Mouse (Mus musculus): Measurements from ENCODE around the gene Fgfr4. TPM values are rescaled to one million over a fixed set of nuclear protein-coding genes. Genes with fewer than 3 reads are reported as not detected.

Fgfr4 gene
- polyA plus RNA-seq, 1 experiment from 2014 or later: 2.0 TPM

Other genes with a start within 250 kb of the Fgfr4 start
- 7.8 and 8.4 TPM in 2 replicates for gene Unc5a, start 203.2 kb upstream of the Fgfr4 start, polyA plus RNA-seq (2015; fragmentation: Nextera tagmentation; extraction: Ambion mirVana)
- gene Hk3, start 131.3 kb upstream of the Fgfr4 start, polyA plus RNA-seq (2015; fragmentation: Nextera tagmentation; extraction: Ambion mirVana): 1.1 and 1.2 TPM in 2 replicates
- 20.0 and 20.3 TPM in 2 replicates for gene Uimc1, start 52.3 kb upstream of the Fgfr4 start, polyA plus RNA-seq (2015; fragmentation: Nextera tagmentation; extraction: Ambion mirVana)
- 25.0 and 28.2 TPM in 2 replicates for gene Zfp346, start 47.3 kb upstream of the Fgfr4 start, polyA plus RNA-seq (2015; fragmentation: Nextera tagmentation; extraction: Ambion mirVana)
- gene Gm17617, start 19.1 kb upstream of the Fgfr4 start, polyA plus RNA-seq (2015; fragmentation: Nextera tagmentation; extraction: Ambion mirVana): not detected in 2 replicates
- 70.7 and 73.5 TPM in 2 replicates for gene Nsd1, start 57.1 kb downstream of the Fgfr4 start, polyA plus RNA-seq (2015; fragmentation: Nextera tagmentation; extraction: Ambion mirVana)
- 300 and 307 TPM in 2 replicates for gene Prelid1, start 167.9 kb downstream of the Fgfr4 start, polyA plus RNA-seq (2015; fragmentation: Nextera tagmentation; extraction: Ambion mirVana)
- 95.9 and 102 TPM in 2 replicates for gene Rab24, start 169.3 kb downstream of the Fgfr4 start, polyA plus RNA-seq (2015; fragmentation: Nextera tagmentation; extraction: Ambion mirVana)
- gene Mxd3, start 177.2 kb downstream of the Fgfr4 start, polyA plus RNA-seq (2015; fragmentation: Nextera tagmentation; extraction: Ambion mirVana): 12.1 and 12.4 TPM in 2 replicates
- 55.2 and 57.1 TPM in 2 replicates for gene Lman2, start 210.1 kb downstream of the Fgfr4 start, polyA plus RNA-seq (2015; fragmentation: Nextera tagmentation; extraction: Ambion mirVana)
- gene Rgs14, start 217.1 kb downstream of the Fgfr4 start, polyA plus RNA-seq (2015; fragmentation: Nextera tagmentation; extraction: Ambion mirVana): 0.21 and 0.29 TPM in 2 replicates
- gene Slc34a1, start 245.5 kb downstream of the Fgfr4 start, polyA plus RNA-seq (2015; fragmentation: Nextera tagmentation; extraction: Ambion mirVana): not detected in 2 replicates

Measured in hindbrain, embryonic 13.5 days (tissue).